Mouse (Mus musculus): ENCODE results near the gene Hivep3. TPM values are rescaled to one million over a fixed set of nuclear protein-coding genes. Genes with fewer than 3 reads are reported as not detected.

Hivep3 gene
- polyA plus RNA-seq, 1 experiment, result 1.4 TPM

DNA sequence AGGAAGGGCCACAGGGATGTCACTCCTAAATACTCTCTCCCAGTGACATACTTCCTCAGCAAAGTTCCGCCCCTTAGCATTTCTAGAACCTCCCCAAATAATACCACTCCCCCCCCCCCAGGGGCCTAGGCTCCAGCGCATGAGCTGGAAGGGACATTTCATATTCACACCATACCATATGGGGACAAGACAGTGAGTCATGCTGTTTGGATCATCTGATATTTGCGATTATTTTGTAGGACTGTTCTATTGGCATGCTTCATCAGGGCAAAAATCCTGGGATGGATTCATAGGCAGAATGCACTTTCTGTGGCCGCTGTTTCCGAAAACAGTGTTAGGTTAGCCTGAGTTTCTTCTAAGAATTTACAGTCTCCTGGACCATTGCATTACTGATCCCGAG lies 55.2 kb downstream of the Hivep3 start:
- H3K27me3 ChIP-seq (ENCODE audit: control insufficient read depth, insufficient read depth, insufficient read length), result no peaks in the 10 kb centered on the region
- no peak overlapping the region for H3K4me3 ChIP-seq (ENCODE audit: insufficient read depth, poor library complexity, severe bottlenecking)
- no peak overlapping the region for H3ac ChIP-seq (ENCODE audit: control insufficient read depth, insufficient read length, low read depth)
- no peaks in the 10 kb centered on the region for H3K79me2 ChIP-seq (ENCODE audit: control insufficient read depth, insufficient read depth)
- no peaks in the 10 kb centered on the region for H3K36me3 ChIP-seq (ENCODE audit: control insufficient read depth, insufficient read depth)
- no peaks in the 10 kb centered on the region for H3K79me3 ChIP-seq (ENCODE audit: low read depth)
- TF ChIP-seq FOSL1 (IDR thresholded peaks at IDR 0.05; ENCODE audit: insufficient read depth, low read length, poor library complexity, severe bottlenecking) (no peak), MYOG (IDR thresholded peaks at IDR 0.05; ENCODE audit: control insufficient read depth, extremely low read depth, insufficient read length) (no peak), CEBPB (IDR thresholded peaks at IDR 0.05; ENCODE audit: low read depth) (no peak), MYOD1 (IDR thresholded peaks at IDR 0.05; ENCODE audit: control insufficient read depth, insufficient read length, low read depth) (no peak), CTCF (IDR thresholded peaks at IDR 0.05; ENCODE audit: control insufficient read depth, insufficient read depth, insufficient read length) (no peak), USF1 (IDR thresholded peaks at IDR 0.05; ENCODE audit: low read depth) (no peak), MAX (IDR thresholded peaks at IDR 0.05) (no peak)

DNA sequence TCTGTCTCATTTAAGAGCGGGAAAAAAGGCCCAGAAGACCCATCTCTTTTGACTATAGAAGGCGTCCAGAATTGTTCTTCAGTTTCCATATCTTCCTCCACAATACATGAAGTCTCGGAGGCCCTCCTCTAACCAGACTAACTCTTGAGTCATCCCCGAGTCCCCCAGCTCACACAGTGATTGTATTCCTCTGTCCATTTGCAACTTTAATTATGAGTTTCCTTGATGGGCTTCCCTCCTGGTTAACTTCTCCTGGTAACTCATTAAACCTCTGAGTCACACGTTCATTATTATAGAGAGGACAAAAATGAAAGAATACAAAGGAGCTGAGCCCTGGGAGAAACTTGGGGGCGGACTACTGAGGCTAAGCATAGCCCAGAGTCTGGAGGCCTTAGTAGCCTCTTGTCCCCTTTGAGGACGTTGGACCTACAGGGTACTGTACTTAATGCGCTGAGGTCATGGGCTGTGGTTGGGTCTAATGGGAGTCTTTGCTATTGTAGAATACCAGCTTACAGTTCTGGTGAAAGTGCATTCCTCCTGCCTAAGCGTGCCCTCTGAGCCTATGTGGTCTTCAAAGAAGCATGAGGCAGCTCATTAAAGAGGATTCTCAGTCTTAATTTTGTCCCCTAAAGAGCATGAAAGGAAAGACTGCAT lies 56.0 kb downstream of the Hivep3 start:
- TF ChIP-seq MYOD1 (IDR thresholded peaks at IDR 0.05; ENCODE audit: control insufficient read depth, insufficient read length, low read depth) (no peak), CEBPB (IDR thresholded peaks at IDR 0.05; ENCODE audit: low read depth) (no peak), FOSL1 (IDR thresholded peaks at IDR 0.05; ENCODE audit: insufficient read depth, low read length, poor library complexity, severe bottlenecking) (no peak), MYOG (IDR thresholded peaks at IDR 0.05; ENCODE audit: control insufficient read depth, extremely low read depth, insufficient read length) (no peak), MAX (IDR thresholded peaks at IDR 0.05) (no peak), CTCF (IDR thresholded peaks at IDR 0.05; ENCODE audit: control insufficient read depth, insufficient read depth, insufficient read length) (no peak), USF1 (IDR thresholded peaks at IDR 0.05; ENCODE audit: low read depth) (no peak)
- H3ac ChIP-seq (ENCODE audit: control insufficient read depth, insufficient read length, low read depth), result no peak overlapping the region
- no peaks in the 10 kb centered on the region for H3K79me3 ChIP-seq (ENCODE audit: low read depth)
- H3K79me2 ChIP-seq (ENCODE audit: control insufficient read depth, insufficient read depth), result no peaks in the 10 kb centered on the region
- no peaks in the 10 kb centered on the region for H3K27me3 ChIP-seq (ENCODE audit: control insufficient read depth, insufficient read depth, insufficient read length)
- no peak overlapping the region for H3K4me3 ChIP-seq (ENCODE audit: insufficient read depth, poor library complexity, severe bottlenecking)
- H3K36me3 ChIP-seq (ENCODE audit: control insufficient read depth, insufficient read depth), result no peaks in the 10 kb centered on the region

DNA sequence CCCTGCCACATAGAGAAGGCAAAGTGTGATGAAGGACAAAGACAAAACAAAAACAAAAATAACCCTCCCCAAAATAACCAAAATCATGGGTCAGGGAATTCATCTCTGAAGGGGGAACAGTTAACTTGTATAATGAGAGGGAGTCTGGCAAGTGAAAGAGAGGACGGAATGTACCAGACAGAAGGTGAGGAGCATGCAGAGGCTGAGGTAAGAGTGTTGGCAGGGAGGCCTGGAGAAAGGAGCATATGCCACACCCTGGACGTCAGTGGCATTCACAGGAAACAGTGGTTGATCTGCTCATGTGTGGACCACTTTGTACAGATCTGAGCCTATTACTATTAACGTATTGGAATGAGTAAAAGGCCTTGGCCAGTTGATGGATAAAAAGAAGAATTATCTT lies 65.3 kb downstream of the Hivep3 start:
- Histone ChIP-seq H3ac (ENCODE audit: control insufficient read depth, insufficient read length, low read depth) (no peak overlapping the region), H3K79me2 (ENCODE audit: control insufficient read depth, insufficient read depth) (no peaks in the 10 kb centered on the region)
- TF ChIP-seq MYOG (IDR thresholded peaks at IDR 0.05; ENCODE audit: control insufficient read depth, extremely low read depth, insufficient read length) (no peak), CEBPB (IDR thresholded peaks at IDR 0.05; ENCODE audit: low read depth) (no peak), FOSL1 (IDR thresholded peaks at IDR 0.05; ENCODE audit: insufficient read depth, low read length, poor library complexity, severe bottlenecking) (no peak), MYOD1 (IDR thresholded peaks at IDR 0.05; ENCODE audit: control insufficient read depth, insufficient read length, low read depth) (no peak), MAX (IDR thresholded peaks at IDR 0.05) (no peak), CTCF (IDR thresholded peaks at IDR 0.05; ENCODE audit: control insufficient read depth, insufficient read depth, insufficient read length) (no peak), USF1 (IDR thresholded peaks at IDR 0.05; ENCODE audit: low read depth) (no peak)

DNA sequence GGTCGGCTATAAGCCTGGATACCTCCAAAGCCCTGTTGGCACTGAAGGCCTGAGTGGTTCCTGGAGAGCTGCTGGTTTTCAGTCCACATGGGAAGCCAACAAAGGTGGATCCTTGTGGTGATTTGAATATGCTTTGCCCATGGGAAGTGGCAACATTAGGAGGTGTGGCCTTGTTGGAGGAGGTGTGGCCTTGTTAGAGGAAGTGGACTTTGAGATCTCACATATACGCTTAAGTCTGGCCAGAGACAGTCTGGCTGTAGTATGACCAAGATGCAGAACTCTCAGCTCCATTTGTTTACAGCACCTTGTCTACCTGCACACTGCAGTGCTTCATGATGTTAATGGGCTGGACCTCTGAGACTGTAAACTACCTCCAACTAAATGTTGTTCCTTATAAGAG lies 73.0 kb downstream of the Hivep3 start:
- Histone ChIP-seq H3ac (ENCODE audit: control insufficient read depth, insufficient read length, low read depth) (no peak overlapping the region), H3K36me3 (ENCODE audit: control insufficient read depth, insufficient read depth) (no peaks in the 10 kb centered on the region), H3K79me3 (ENCODE audit: low read depth) (no peaks in the 10 kb centered on the region), H3K27me3 (ENCODE audit: control insufficient read depth, insufficient read depth, insufficient read length) (peaks cover 7% of the 10 kb centered on the region), H3K4me3 (ENCODE audit: insufficient read depth, poor library complexity, severe bottlenecking) (no peak overlapping the region), H3K79me2 (ENCODE audit: control insufficient read depth, insufficient read depth) (no peaks in the 10 kb centered on the region)
- TF ChIP-seq USF1 (IDR thresholded peaks at IDR 0.05; ENCODE audit: low read depth), result no peak
- no peak for TF ChIP-seq CTCF (IDR thresholded peaks at IDR 0.05; ENCODE audit: control insufficient read depth, insufficient read depth, insufficient read length)
- no peak for TF ChIP-seq MYOG (IDR thresholded peaks at IDR 0.05; ENCODE audit: control insufficient read depth, extremely low read depth, insufficient read length)

More for the DNA sequence above, 65.3 kb downstream of the Hivep3 start:
- Histone ChIP-seq H3K27me3 (ENCODE audit: control insufficient read depth, insufficient read depth, insufficient read length) (peaks cover 4% of the 10 kb centered on the region), H3K4me3 (ENCODE audit: insufficient read depth, poor library complexity, severe bottlenecking) (no peak overlapping the region), H3K79me3 (ENCODE audit: low read depth) (no peaks in the 10 kb centered on the region), H3K36me3 (ENCODE audit: control insufficient read depth, insufficient read depth) (no peaks in the 10 kb centered on the region)

DNA sequence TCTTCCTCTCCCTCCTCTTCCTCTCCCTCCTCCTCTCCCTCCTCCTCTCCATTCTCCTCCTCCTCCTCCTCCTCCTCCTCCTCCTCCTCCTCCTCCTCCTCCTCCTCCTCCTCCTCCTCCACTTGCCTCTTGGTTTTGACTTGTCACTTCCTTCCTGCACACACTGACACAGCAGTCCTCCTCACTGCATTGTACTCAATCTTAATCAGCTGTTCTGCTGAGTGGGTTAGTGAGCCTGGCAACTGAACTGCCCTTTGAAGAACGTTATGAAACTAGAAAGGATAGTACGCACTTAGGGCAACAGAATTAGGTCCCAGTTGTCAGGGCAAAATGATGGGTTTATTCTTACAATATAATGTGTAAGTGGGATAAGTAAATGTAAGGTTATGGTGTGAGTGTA lies 73.8 kb downstream of the Hivep3 start:
- no peaks in the 10 kb centered on the region for H3K36me3 ChIP-seq (ENCODE audit: control insufficient read depth, insufficient read depth)
- no peak overlapping the region for H3K4me3 ChIP-seq (ENCODE audit: insufficient read depth, poor library complexity, severe bottlenecking)
- TF ChIP-seq MYOG (IDR thresholded peaks at IDR 0.05; ENCODE audit: control insufficient read depth, extremely low read depth, insufficient read length), result no peak
- no peak for TF ChIP-seq USF1 (IDR thresholded peaks at IDR 0.05; ENCODE audit: low read depth)
- no peak for TF ChIP-seq CTCF (IDR thresholded peaks at IDR 0.05; ENCODE audit: control insufficient read depth, insufficient read depth, insufficient read length)
- TF ChIP-seq MYOD1 (IDR thresholded peaks at IDR 0.05; ENCODE audit: control insufficient read depth, insufficient read length, low read depth), result no peak
- H3K27me3 ChIP-seq (ENCODE audit: control insufficient read depth, insufficient read depth, insufficient read length), result peaks cover 7% of the 10 kb centered on the region
- no peaks in the 10 kb centered on the region for H3K79me2 ChIP-seq (ENCODE audit: control insufficient read depth, insufficient read depth)
- H3K79me3 ChIP-seq (ENCODE audit: low read depth), result no peaks in the 10 kb centered on the region
- H3ac ChIP-seq (ENCODE audit: control insufficient read depth, insufficient read length, low read depth), result no peak overlapping the region

DNA sequence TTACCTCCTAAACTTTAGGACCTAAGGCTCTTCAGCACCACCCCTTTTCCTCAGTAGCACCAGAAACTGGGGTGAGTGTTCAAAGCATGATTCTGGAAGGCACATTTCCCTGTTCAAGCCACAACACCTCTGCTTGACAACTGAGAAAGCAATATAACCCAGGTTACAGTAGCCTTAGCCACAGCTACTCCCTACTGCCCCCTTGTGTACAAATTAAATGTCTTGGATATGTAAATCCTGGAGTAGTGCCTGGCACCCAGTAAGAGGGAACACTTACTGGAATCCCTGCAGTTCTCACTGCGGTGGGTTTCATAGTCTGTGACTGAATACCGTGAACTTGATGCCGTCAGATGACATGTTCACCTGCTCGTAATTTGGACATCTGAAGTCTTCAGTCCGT lies 75.7 kb downstream of the Hivep3 start:
- H3K4me3 ChIP-seq (ENCODE audit: insufficient read depth, poor library complexity, severe bottlenecking), result no peak overlapping the region
- H3K27me3 ChIP-seq (ENCODE audit: control insufficient read depth, insufficient read depth, insufficient read length), result peaks cover 12% of the 10 kb centered on the region
- no peaks in the 10 kb centered on the region for H3K36me3 ChIP-seq (ENCODE audit: control insufficient read depth, insufficient read depth)
- no peaks in the 10 kb centered on the region for H3K79me3 ChIP-seq (ENCODE audit: low read depth)
- no peaks in the 10 kb centered on the region for H3K79me2 ChIP-seq (ENCODE audit: control insufficient read depth, insufficient read depth)
- H3ac ChIP-seq (ENCODE audit: control insufficient read depth, insufficient read length, low read depth), result no peak overlapping the region
- TF ChIP-seq MYOG (IDR thresholded peaks at IDR 0.05; ENCODE audit: control insufficient read depth, extremely low read depth, insufficient read length) (no peak), FOSL1 (IDR thresholded peaks at IDR 0.05; ENCODE audit: insufficient read depth, low read length, poor library complexity, severe bottlenecking) (no peak), CTCF (IDR thresholded peaks at IDR 0.05; ENCODE audit: control insufficient read depth, insufficient read depth, insufficient read length) (no peak)
